Mouse (Mus musculus): Measurements from ENCODE around the gene Fam98a. TPM values are rescaled to one million over a fixed set of nuclear protein-coding genes. Genes with fewer than 3 reads are reported as not detected.

Fam98a gene
- total RNA-seq, 4 experiments from 2014 or later: 44.9 to 50.2 (median 47.8) TPM

GRCm38 (mm10) chr17:75522347-75523065, 29.2 kb downstream of the Fam98a start:
- DNase-seq (ENCODE audit: low spot score in 2 of 2): no peak

DNA sequence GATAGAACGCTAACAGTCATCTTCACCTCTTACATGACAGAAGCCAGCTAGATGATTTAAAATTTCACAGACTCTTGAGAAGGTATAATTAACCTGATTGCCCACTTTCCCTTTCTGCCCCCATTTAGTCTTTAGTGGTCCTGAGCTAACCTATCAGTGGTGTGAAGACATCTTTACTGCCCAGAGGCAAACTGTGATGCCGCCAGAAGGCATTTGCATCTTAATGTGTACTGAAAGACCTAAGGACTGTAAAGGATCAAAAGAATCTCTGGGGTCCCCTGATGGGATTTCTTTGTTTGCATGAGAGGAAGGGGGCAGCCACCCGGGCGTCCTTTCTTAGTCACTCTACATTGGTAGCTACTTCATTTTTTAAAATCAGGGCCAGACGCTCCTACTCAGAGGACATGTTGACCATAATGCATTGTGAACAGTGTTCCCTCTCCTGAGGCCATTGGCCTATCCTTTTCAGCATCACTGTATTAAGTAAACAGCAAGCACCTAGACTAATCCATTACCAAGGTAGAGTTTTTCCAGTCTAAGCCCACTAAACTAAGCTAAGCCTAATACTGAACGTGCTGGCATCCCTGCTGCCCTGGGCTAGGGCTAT, 30.4 kb downstream of the Fam98a start:
- DNase-seq (ENCODE audit: low spot score in 2 of 2): no peak

DNA sequence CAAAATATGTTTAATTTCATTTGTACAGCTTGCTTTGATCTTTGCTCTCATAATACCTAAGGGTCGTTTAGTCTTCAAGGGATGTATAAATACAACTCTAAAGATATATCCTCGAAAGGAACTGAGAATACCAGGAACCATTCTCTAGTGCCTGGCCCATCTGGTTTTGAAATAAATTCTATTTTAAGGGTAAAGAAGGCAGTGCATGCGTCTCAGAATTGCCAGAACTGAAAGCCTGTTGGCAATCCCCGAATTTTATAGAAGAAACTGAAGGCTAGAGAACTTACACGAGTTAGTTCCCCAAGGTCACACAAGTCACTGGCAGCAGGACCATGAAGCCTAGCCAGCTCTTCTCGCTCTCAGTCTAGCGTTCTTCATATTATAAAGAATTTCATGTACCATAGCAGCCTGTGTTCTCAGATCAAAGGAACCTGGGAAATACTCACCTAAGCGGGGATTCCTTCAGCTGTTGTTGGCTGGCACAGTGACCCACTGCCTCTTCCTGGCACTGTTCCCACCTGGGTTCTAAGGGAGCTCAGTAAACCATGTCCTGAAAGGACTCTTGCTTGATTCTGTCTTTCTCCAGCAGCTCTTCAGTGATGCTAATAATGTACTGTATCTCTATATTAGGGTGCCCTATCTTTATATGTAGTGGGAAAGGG, 32.4 kb downstream of the Fam98a start:
- DNase-seq (ENCODE audit: low spot score in 2 of 2): no peak

DNA sequence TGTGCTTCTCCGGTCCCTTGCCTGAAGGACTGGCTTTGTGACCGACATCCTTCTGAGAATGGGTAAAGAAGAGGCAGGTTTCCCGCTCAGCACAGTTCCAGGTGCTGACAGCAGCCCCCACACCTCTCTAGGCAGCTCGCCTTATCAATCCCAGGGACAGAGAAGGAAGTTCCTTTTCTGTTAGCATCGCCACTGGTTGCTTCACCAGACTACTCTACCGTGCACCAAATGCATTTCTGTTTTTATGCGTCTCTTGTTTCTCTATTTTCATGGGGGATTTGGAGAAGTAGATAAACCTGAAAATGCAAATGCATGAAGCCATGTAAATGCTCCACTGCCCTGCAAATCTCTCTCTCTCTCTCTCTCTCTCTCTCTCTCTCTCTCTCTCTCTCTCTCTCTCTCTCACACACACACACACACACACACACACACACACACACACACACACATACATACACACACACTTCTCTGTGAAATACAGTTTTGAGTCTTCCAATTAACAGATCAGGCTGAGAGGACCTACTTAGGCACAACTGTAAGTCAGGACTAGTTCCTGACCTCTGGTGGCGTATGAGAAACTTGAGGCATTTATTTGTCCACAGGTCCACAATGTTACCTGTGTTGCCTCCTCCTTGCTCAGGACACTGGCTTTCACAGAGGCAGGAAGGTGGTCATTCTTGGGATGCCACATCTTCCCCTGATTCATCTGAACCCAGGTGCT, 33.4 kb downstream of the Fam98a start:
- DNase-seq (ENCODE audit: low spot score in 2 of 2): no peak

GRCm38 (mm10) chr17:75516591-75516990, 35.2 kb downstream of the Fam98a start:
- DNase-seq (ENCODE audit: low spot score in 2 of 2): no peak

GRCm38 (mm10) chr17:75509257-75509656, 42.5 kb downstream of the Fam98a start:
- no peak for DNase-seq (ENCODE audit: low spot score in 2 of 2)

- no peak for DNase-seq (ENCODE audit: low spot score in 2 of 2)
These were observed 44.8 kb downstream of the Fam98a start for GRCm38 (mm10) chr17:75506708-75507641.

DNA sequence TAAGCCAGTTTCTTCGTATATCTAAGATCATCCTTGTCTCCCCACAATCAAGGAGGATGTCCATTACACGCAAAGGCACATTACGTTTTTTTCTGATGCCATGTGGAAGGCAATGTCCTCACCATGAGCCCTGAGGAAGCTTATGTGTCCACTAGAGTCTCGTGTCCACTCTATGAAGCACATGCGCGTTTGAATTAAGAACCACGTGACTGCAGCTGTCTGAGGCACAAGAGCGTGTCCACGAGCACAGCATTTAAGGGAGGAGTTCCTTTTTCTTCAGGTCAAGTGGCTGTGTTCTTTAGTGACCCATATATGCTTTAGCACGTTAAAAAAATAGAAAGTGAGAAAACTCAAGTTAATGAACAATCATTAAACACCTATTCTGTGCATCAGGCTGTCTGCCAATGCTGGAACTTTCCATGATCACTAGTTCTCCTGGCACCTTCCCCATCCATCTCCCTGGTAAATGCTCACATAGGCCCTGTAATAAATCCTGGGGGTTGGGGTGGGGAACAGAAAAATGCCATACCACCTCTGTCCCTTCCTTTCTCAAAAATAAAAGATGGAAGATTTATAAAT, 45.6 kb downstream of the Fam98a start:
- DNase-seq (ENCODE audit: low spot score in 2 of 2): no peak

- no peak for DNase-seq (ENCODE audit: low spot score in 2 of 2)
These were observed 46.7 kb downstream of the Fam98a start for GRCm38 (mm10) chr17:75505053-75505452.

DNA sequence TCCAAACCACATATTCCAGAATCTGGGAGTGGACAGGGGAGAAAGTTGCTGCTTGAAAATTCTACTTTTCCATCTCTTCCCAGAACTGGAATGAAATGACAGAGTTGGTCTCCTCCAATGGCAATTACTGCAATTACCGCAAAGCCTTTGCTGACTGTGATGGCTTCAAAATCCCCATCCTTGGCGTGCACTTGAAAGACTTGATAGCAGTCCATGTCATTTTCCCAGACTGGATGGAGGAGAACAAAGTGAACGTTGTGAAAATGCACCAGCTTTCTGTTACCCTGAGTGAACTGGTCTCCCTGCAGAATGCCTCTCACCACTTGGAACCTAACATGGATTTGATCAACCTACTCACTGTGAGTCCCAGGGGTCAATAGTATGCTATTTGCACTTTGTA, 48.7 kb downstream of the Fam98a start:
- DNase-seq (ENCODE audit: low spot score in 2 of 2): no peak

GRCm38 (mm10) chr17:75498241-75498651, 53.5 kb downstream of the Fam98a start:
- DNase-seq (ENCODE audit: low spot score in 2 of 2): peak in 1 of 2 experiments; percentile 22

DNA sequence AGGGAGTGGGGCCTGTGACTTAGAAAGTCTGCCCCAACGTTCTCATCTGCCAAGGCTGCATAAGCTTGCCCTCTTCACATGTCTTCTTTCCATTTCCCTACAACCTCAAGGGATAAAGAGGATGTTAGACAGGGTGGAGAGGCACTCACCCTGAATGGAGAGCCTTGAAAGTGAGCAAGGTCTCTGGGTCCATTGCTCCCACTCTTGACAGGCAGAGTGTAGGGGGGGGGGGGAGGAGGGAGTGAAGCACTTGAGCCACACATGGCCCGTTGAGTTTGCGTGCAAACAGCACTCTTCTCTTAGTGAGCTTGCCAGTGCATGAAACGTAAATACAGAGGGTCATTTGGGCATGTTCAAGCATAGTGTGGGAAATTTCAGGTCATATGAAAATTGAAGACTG, 56.5 kb downstream of the Fam98a start:
- DNase-seq (ENCODE audit: low spot score in 2 of 2): no peak

Other genes with a start within 250 kb of the Fam98a start
- 10 to 100 TPM; 13.7 to 31.8 (median 24.5) TPM for gene Rasgrp3, start 116.0 kb downstream of the Fam98a start, total RNA-seq (2022)

Measured in layer of hippocampus, adult 8-10 months (tissue).